Mouse (Mus musculus) E14TG2a.4 (cell line): ENCODE data around the gene Sh3gl2.

ENCODE experiments used
- CTCF ChIP-seq: conservative IDR thresholded peaks from 2 replicates; pipeline ENCODE4 v1.5.1; 2014; ENCODE audit warnings: low read length
- POU5F1 ChIP-seq: IDR thresholded peaks from 2 replicates; pipeline ENCODE4 v1.6.1; 2014; ENCODE audit warnings: low read length, borderline replicate concordance

GRCm38 (mm10) chr4:85539677-85540076 lies 334.8 kb downstream of the Sh3gl2 start:
- TF ChIP-seq CTCF (no peak), POU5F1 (no peak)
